Comparison of ENCODE assay signal across 12 mouse cellular contexts in genomic region chr8:61824563-61824962, GRCm38 (mm10).
DNase-seq lines count a peak whose midpoint lies in the region; ATAC-seq and TF ChIP-seq lines count a peak whose summit lies in the region.
"Had no signal": no experiment of that assay in that cellular context is flagged by ENCODE, and none has a peak within 500 bp of the region (broad histone marks: within the 10 kb centered on the region; RNA-seq: fewer than 3 reads in every experiment).

No protein-coding gene starts in this region.

- no peaks in the 10 kb centered on the region for H3K36me3 ChIP-seq in midbrain, embryonic 13.5 days
- no peaks in the 10 kb centered on the region for H3K36me3 ChIP-seq in midbrain, embryonic 10.5 days
- no peaks in the 10 kb centered on the region for H3K36me3 ChIP-seq in liver, embryonic 14.5 days (replicated peaks; ENCODE audit: control insufficient read depth, insufficient read depth, low read depth)
- H3K36me3 ChIP-seq: forebrain, embryonic 10.5 days had no signal

- ATAC-seq in midbrain, embryonic 13.5 days = 0 out of 2 replicates have a peak, but pooled peaks have one; percentile 17
- peak; percentile 53; the same call in 1 of the 2 replicates for ATAC-seq in liver, embryonic 14.5 days (ENCODE audit: insufficient read depth)
- no peak for ATAC-seq in activated CD4-positive, CD25-positive, alpha-beta regulatory T cell, adult 4 months

- no peak for TF ChIP-seq CTCF in liver, embryonic 14.5 days (IDR thresholded peaks at IDR 0.05; ENCODE audit: low read depth)

- no peak for TF ChIP-seq EP300 in liver, embryonic 14.5 days (IDR thresholded peaks at IDR 0.05; ENCODE audit: low read depth)

- no peak overlapping the region for H3K27ac ChIP-seq in midbrain, embryonic 13.5 days
- no peak overlapping the region for H3K27ac ChIP-seq in midbrain, embryonic 10.5 days (replicated peaks)
- no peak overlapping the region for H3K27ac ChIP-seq in liver, embryonic 14.5 days
- H3K27ac ChIP-seq: forebrain, embryonic 10.5 days; hindbrain, embryonic 14.5 days had no signal

- H3K9me3 ChIP-seq in midbrain, embryonic 13.5 days = no peaks in the 10 kb centered on the region
- no peaks in the 10 kb centered on the region for H3K9me3 ChIP-seq in midbrain, embryonic 10.5 days (replicated peaks)
- no peaks in the 10 kb centered on the region for H3K9me3 ChIP-seq in liver, embryonic 14.5 days (ENCODE audit: control insufficient read depth, low read length)
- H3K9me3 ChIP-seq: forebrain, embryonic 10.5 days had no signal

- intact Hi-C loops in heart, postnatal 10 days (cut with DNase I) = no loop called here

- H3K4me2 ChIP-seq in midbrain, embryonic 13.5 days (replicated peaks) = no peak overlapping the region
- no peak overlapping the region for H3K4me2 ChIP-seq in liver, embryonic 14.5 days (ENCODE audit: low read depth)
- H3K4me2 ChIP-seq: hindbrain, embryonic 14.5 days had no signal

- DNase-seq in midbrain, embryonic 10.5 days (ENCODE audit: low spot score) = no peak
- DNase-seq in heart, postnatal 10 days = peak; percentile 45 to 63
- no peak for DNase-seq in liver, embryonic 14.5 days (ENCODE audit: low read depth in 3 of 3, low spot score in 3 of 3)
- no peak for DNase-seq in kidney, adult 8-10 months
- DNase-seq in layer of hippocampus, adult 18-20 months (ENCODE audit: low spot score in 2 of 2) = no peak
- DNase-seq: cerebellum, adult 9-11 months; kidney, postnatal 14 days; right cerebral cortex, adult 18-20 months had no signal

- H3K4me1 ChIP-seq in midbrain, embryonic 13.5 days (replicated peaks) = peaks cover 10% of the 10 kb centered on the region; the same call in 1 of the 2 replicates
- no peaks in the 10 kb centered on the region for H3K4me1 ChIP-seq in midbrain, embryonic 10.5 days
- peaks cover 0 to 2% of the 10 kb centered on the region in 2 experiments; a peak in 1 of 4 replicates for H3K4me1 ChIP-seq in liver, embryonic 14.5 days (replicated peaks; ENCODE audit: control insufficient read depth in 2 of 2, insufficient read depth in 2 of 2, low read length in 1 of 2)

- WGBS in midbrain, embryonic 13.5 days = 77% methylated on average over 3 of the region's 3 CpGs
- 83% methylated on average over 3 of the region's 3 CpGs for WGBS in midbrain, embryonic 10.5 days
- 15% methylated on average over 3 of the region's 3 CpGs for WGBS in liver, embryonic 14.5 days (ENCODE audit: insufficient replicate concordance)

- H3K9ac ChIP-seq in midbrain, embryonic 13.5 days (replicated peaks) = no peak overlapping the region
- no peak overlapping the region for H3K9ac ChIP-seq in liver, embryonic 14.5 days (replicated peaks)
- H3K9ac ChIP-seq: hindbrain, embryonic 14.5 days had no signal

- H3K27me3 ChIP-seq in midbrain, embryonic 13.5 days = no peaks in the 10 kb centered on the region
- no peaks in the 10 kb centered on the region for H3K27me3 ChIP-seq in midbrain, embryonic 10.5 days (ENCODE audit: low read depth, poor library complexity, severe bottlenecking)
- no peaks in the 10 kb centered on the region for H3K27me3 ChIP-seq in liver, embryonic 14.5 days (ENCODE audit: control insufficient read depth, insufficient read depth, low read length)

- no peak overlapping the region for H3K4me3 ChIP-seq in midbrain, embryonic 13.5 days (replicated peaks)
- no peak overlapping the region for H3K4me3 ChIP-seq in midbrain, embryonic 10.5 days
- no peak overlapping the region for H3K4me3 ChIP-seq in liver, embryonic 14.5 days (ENCODE audit: insufficient read depth in 1 of 2, low read depth in 2 of 2, low read length in 2 of 2)
- H3K4me3 ChIP-seq: forebrain, embryonic 10.5 days had no signal

Comparison
In these comparisons a context has a peak if more than half of its experiments do, and no peak if none do; other contexts are left out.
1. DNase-seq: peak in heart, postnatal 10 days (2 of 2); none in midbrain, embryonic 10.5 days (single experiment), liver, embryonic 14.5 days (0 of 3), kidney, adult 8-10 months (0 of 2) and layer of hippocampus, adult 18-20 months (0 of 2).